Mouse (Mus musculus): ENCODE data around the gene Nucb2.

GRCm38 (mm10) chr7:116515514-116516135 is 11.5 kb downstream of the Nucb2 start:
- TF ChIP-seq CTCF (IDR thresholded peaks at IDR 0.05; ENCODE audit: borderline replicate concordance, insufficient read depth, low read depth, low read length) (no peak), POLR2A (IDR thresholded peaks at IDR 0.05; ENCODE audit: borderline replicate concordance, insufficient read depth, low read length) (no peak)
